Mouse (Mus musculus) heart, postnatal 0 days (tissue): Measurements from ENCODE around the gene Alg14. TPM values are rescaled to one million over a fixed set of nuclear protein-coding genes. Genes with fewer than 3 reads are reported as not detected.

Source experiments
- ATAC-seq: fragments of 200-750 bp; cut with Nextera tagmentation; 2 replicates; pipeline ENCODE4 v1.8.0; 2017; ENCODE audit warnings: low read depth, moderate number of reproducible peaks, moderate library complexity; ENCODE audit not compliant: insufficient read depth
- DNase-seq: peaks from one replicate; pipeline ENCODE4 v3.0.0-alpha.2; 2016; ENCODE audit warnings: low spot score
- H3K27ac ChIP-seq: fragments of 300-500 bp; sonication (generic); 2 replicates; pipeline ENCODE4 v1.5.1; 2014; ENCODE audit warnings: low read depth, mild to moderate bottlenecking
- H3K27me3 ChIP-seq: fragments of 300-500 bp; sonication (generic); 2 replicates; pipeline ENCODE4 v1.6.1; 2014; ENCODE audit warnings: low read length, mixed read lengths; ENCODE audit not compliant: control insufficient read depth, insufficient read depth
- H3K36me3 ChIP-seq: fragments of 300-500 bp; sonication (generic); replicated peaks from 2 replicates; pipeline ENCODE4 v1.6.1; 2014; ENCODE audit warnings: low read length, mixed read lengths; ENCODE audit not compliant: control insufficient read depth, insufficient read depth
- H3K4me1 ChIP-seq: fragments of 300-500 bp; sonication (generic); 2 replicates; pipeline ENCODE4 v1.6.1; 2014; ENCODE audit warnings: antibody characterized with exemption; ENCODE audit not compliant: control insufficient read depth, insufficient read depth
- H3K4me2 ChIP-seq: fragments of 300-500 bp; sonication (generic); 2 replicates; pipeline ENCODE4 v1.6.1; 2014; ENCODE audit warnings: low read depth, mild to moderate bottlenecking, low read length, moderate library complexity
- H3K4me3 ChIP-seq: fragments of 300-500 bp; sonication (generic); 2 replicates; pipeline ENCODE4 v1.5.1; 2014; ENCODE audit warnings: low read depth, low read length
- H3K9ac ChIP-seq: fragments of 300-500 bp; sonication (generic); replicated peaks from 2 replicates; pipeline ENCODE4 v1.6.1; 2014; ENCODE audit warnings: low read depth, low read length, mixed read lengths
- H3K9me3 ChIP-seq: fragments of 300-500 bp; sonication (generic); replicated peaks from 2 replicates; pipeline ENCODE4 v1.6.1; 2016; ENCODE audit warnings: low read length; ENCODE audit not compliant: control insufficient read depth
- CTCF ChIP-seq: IDR thresholded peaks from 2 replicates; pipeline ENCODE4 v1.5.1; 2016; ENCODE audit warnings: antibody characterized with exemption, control low read depth, low read depth
- EP300 ChIP-seq: IDR thresholded peaks from 2 replicates; pipeline ENCODE4 v1.6.1; 2016; ENCODE audit warnings: antibody characterized with exemption, low read depth
- WGBS: fragments of 180-500 bp; shearing (Covaris S2); extraction: QIAGEN DNeasy Blood & Tissue Kit; methylation state at CpG from one replicate; pipeline ENCODE4 v1.1.7; 2014; 5-methylcytosine and 5-hydroxymethylcytosine counted together
- polyA plus RNA-seq: library from polyadenylated mRNA; unstranded; fragments of >200 nt; fragmentation: Nextera tagmentation; extraction: Ambion mirVana; gene quantifications from 2 replicates; pipeline ENCODE4 v1.2.1, GENCODE M21; 2015
- total RNA-seq: library from RNA; depleted of rRNA; stranded (reverse); fragments of >200 nt; gene quantifications from 2 replicates; pipeline ENCODE4 v1.2.3, GENCODE M21; 2014; ENCODE audit warnings: low replicate concordance

Gene Alg14
- total and polyA plus RNA-seq, 2 experiments from 2014 or later: 27.1 to 27.3 TPM

GRCm38 (mm10) chr3:121373897-121374441 lies 82.4 kb downstream of the Alg14 start:
- Histone ChIP-seq H3K4me3 (no peak overlapping the region), H3K27me3 (no peaks in the 10 kb centered on the region), H3K4me1 (0 out of 2 replicates have a peak, but pooled peaks cover 6% of the 10 kb centered on the region), H3K9ac (no peak overlapping the region), H3K4me2 (no peak overlapping the region), H3K27ac (no peak overlapping the region), H3K36me3 (no peaks in the 10 kb centered on the region), H3K9me3 (no peaks in the 10 kb centered on the region)
- no peak for TF ChIP-seq CTCF
- no peak for TF ChIP-seq EP300
- 38% methylated on average over 9 of the region's 9 CpGs for WGBS
- ATAC-seq: no peak
- DNase-seq: no peak

GRCm38 (mm10) chr3:121375541-121376129 lies 84.1 kb downstream of the Alg14 start:
- H3K27ac ChIP-seq: no peak overlapping the region
- DNase-seq (no peak), ATAC-seq (no peak)
- WGBS: 60% methylated on average over 7 of the region's 7 CpGs
- no peak overlapping the region for H3K4me3 ChIP-seq
- H3K36me3 ChIP-seq: no peaks in the 10 kb centered on the region
- H3K4me1 ChIP-seq: 0 out of 2 replicates have a peak, but pooled peaks cover 6% of the 10 kb centered on the region
- no peak for TF ChIP-seq CTCF
- H3K4me2 ChIP-seq: no peak overlapping the region
- no peaks in the 10 kb centered on the region for H3K9me3 ChIP-seq
- H3K9ac ChIP-seq: no peak overlapping the region
- H3K27me3 ChIP-seq: no peaks in the 10 kb centered on the region

- Histone ChIP-seq H3K27me3 (no peaks in the 10 kb centered on the region), H3K9ac (no peak overlapping the region), H3K36me3 (no peaks in the 10 kb centered on the region), H3K4me2 (no peak overlapping the region), H3K4me1 (no peaks in the 10 kb centered on the region), H3K9me3 (no peaks in the 10 kb centered on the region), H3K27ac (no peak overlapping the region), H3K4me3 (no peak overlapping the region)
- WGBS: 69% methylated on average over 15 of the region's 15 CpGs
- no peak for DNase-seq
- no peak for TF ChIP-seq CTCF
- no peak for TF ChIP-seq EP300
- ATAC-seq: no peak
These were observed 87.4 kb downstream of the Alg14 start for GRCm38 (mm10) chr3:121378708-121379612.

- no peak for TF ChIP-seq CTCF
- TF ChIP-seq EP300: no peak
These were observed 88.1 kb downstream of the Alg14 start for GRCm38 (mm10) chr3:121379699-121380098.

GRCm38 (mm10) chr3:121387471-121388009 lies 96.0 kb downstream of the Alg14 start:
- no peak for ATAC-seq
- Histone ChIP-seq H3K9ac (no peak overlapping the region), H3K36me3 (no peaks in the 10 kb centered on the region), H3K27me3 (no peaks in the 10 kb centered on the region), H3K4me3 (no peak overlapping the region), H3K4me2 (no peak overlapping the region), H3K9me3 (no peaks in the 10 kb centered on the region), H3K4me1 (no peaks in the 10 kb centered on the region), H3K27ac (no peak overlapping the region)
- TF ChIP-seq CTCF (no peak), EP300 (no peak)
- no peak for DNase-seq
- 77% methylated on average over 3 of the region's 3 CpGs for WGBS

More at GRCm38 (mm10) chr3:121379699-121380098, 88.1 kb downstream of the Alg14 start:
- no peak overlapping the region for H3K27ac ChIP-seq
- WGBS: 62% methylated on average over 5 of the region's 5 CpGs
- DNase-seq (no peak), ATAC-seq (no peak)
- no peak overlapping the region for H3K4me3 ChIP-seq
- no peak overlapping the region for H3K4me2 ChIP-seq
- H3K36me3 ChIP-seq: no peaks in the 10 kb centered on the region
- no peaks in the 10 kb centered on the region for H3K9me3 ChIP-seq
- no peaks in the 10 kb centered on the region for H3K4me1 ChIP-seq
- H3K27me3 ChIP-seq: no peaks in the 10 kb centered on the region
- H3K9ac ChIP-seq: no peak overlapping the region
